Mouse (Mus musculus) heart, embryonic 11.5 days (tissue): ENCODE measurements around the gene Gm21883. TPM values are rescaled to one million over a fixed set of nuclear protein-coding genes. Genes with fewer than 3 reads are reported as not detected.
"Not testable (repeated sequence)": the region's sequence is repeated elsewhere in the genome, so short reads cannot be mapped to it uniquely, and the experiment has no call there.

ENCODE experiments used
- ATAC-seq: fragments of 200-750 bp; cut with Nextera tagmentation; replicated peaks from 2 replicates; pipeline ENCODE4 v1.8.0; 2017; ENCODE audit warnings: moderate library complexity; ENCODE audit not compliant: insufficient number of reproducible peaks, low FRiP score, low TSS enrichment
- H3K27ac ChIP-seq: fragments of 300-500 bp; sonication (generic); 2 replicates; pipeline ENCODE4 v1.5.1; 2014; ENCODE audit warnings: mild to moderate bottlenecking, low read depth, low read length
- H3K27me3 ChIP-seq: fragments of 300-500 bp; sonication (generic); 2 replicates; pipeline ENCODE4 v1.6.1; 2014; ENCODE audit warnings: mild to moderate bottlenecking, low read length, mixed read lengths; ENCODE audit not compliant: control insufficient read depth, insufficient read depth
- H3K36me3 ChIP-seq: fragments of 300-500 bp; sonication (generic); 2 replicates; pipeline ENCODE4 v1.6.1; 2014; ENCODE audit warnings: mild to moderate bottlenecking, low read length, moderate library complexity, mixed read lengths; ENCODE audit not compliant: control insufficient read depth, insufficient read depth
- H3K4me1 ChIP-seq: fragments of 300-500 bp; sonication (generic); 2 replicates; pipeline ENCODE4 v1.6.1; 2014; ENCODE audit warnings: low read length; ENCODE audit not compliant: control insufficient read depth, insufficient read depth
- H3K4me2 ChIP-seq: fragments of 300-500 bp; sonication (generic); 2 replicates; pipeline ENCODE4 v1.6.1; 2014; ENCODE audit warnings: mild to moderate bottlenecking, moderate library complexity
- H3K4me3 ChIP-seq: fragments of 300-500 bp; sonication (generic); 2 replicates; pipeline ENCODE4 v1.5.1; 2014; ENCODE audit warnings: low read depth, low read length
- H3K9ac ChIP-seq: fragments of 300-500 bp; sonication (generic); 2 replicates; pipeline ENCODE4 v1.6.1; 2014; ENCODE audit warnings: mild to moderate bottlenecking, low read depth, low read length, moderate library complexity
- H3K9me3 ChIP-seq: fragments of 300-500 bp; sonication (generic); replicated peaks from 2 replicates; pipeline ENCODE4 v1.6.1; 2016; ENCODE audit warnings: low read length; ENCODE audit not compliant: control insufficient read depth
- WGBS: fragments of 180-500 bp; shearing (Covaris S2); extraction: QIAGEN DNeasy Blood & Tissue Kit; methylation state at CpG from one replicate; pipeline ENCODE4 v1.1.7; 2014; ENCODE audit not compliant: insufficient replicate concordance; 5-methylcytosine and 5-hydroxymethylcytosine counted together
- polyA plus RNA-seq: library from polyadenylated mRNA; unstranded; fragments of >200 nt; fragmentation: Nextera tagmentation; extraction: Ambion mirVana; gene quantifications from 2 replicates; pipeline ENCODE4 v1.2.1, GENCODE M21; 2014

Gene Gm21883
- not detected in 2 replicates for polyA plus RNA-seq

- H3K27ac ChIP-seq, H3K9ac ChIP-seq, ATAC-seq, H3K4me2 ChIP-seq, H3K9me3 ChIP-seq, H3K36me3 ChIP-seq, H3K4me1 ChIP-seq, H3K27me3 ChIP-seq, H3K4me3 ChIP-seq: not testable (repeated sequence)
- no CpG with 5 or more reads among the region's 1 CpGs for WGBS
Observed at GRCm38 (mm10) chrX:31574183-31574582, at the start of gene Gm21883. Gene Gm21883 (minus strand): TSS chrX:31574283.

GRCm38 (mm10) chrX:31618820-31619219, 44.7 kb upstream of the Gm21883 start, which contains the start of gene Spin2e:
Gene Spin2e (minus strand): TSS chrX:31618920.
- not testable (repeated sequence) for ATAC-seq, H3K9ac ChIP-seq, H3K27me3 ChIP-seq, H3K4me3 ChIP-seq, H3K9me3 ChIP-seq, H3K27ac ChIP-seq, H3K4me2 ChIP-seq, H3K4me1 ChIP-seq, H3K36me3 ChIP-seq
- WGBS = 75% methylated on average over 1 of the region's 2 CpGs

Other genes starting within 250 kb of the Gm21883 start
- gene Btbd35f26, start 237.8 kb downstream of the Gm21883 start, polyA plus RNA-seq = not detected in 2 replicates
- not detected in 2 replicates for gene Btbd35f19, start 190.4 kb downstream of the Gm21883 start, polyA plus RNA-seq
- gene Spin2e, start 44.6 kb upstream of the Gm21883 start, polyA plus RNA-seq = not detected in 2 replicates
- gene Btbd35f25, start 142.9 kb upstream of the Gm21883 start, polyA plus RNA-seq = not detected in 2 replicates